Mouse (Mus musculus) gastrocnemius, adult 18-20 months (tissue): ENCODE data around the gene Kansl2. TPM values are rescaled to one million over a fixed set of nuclear protein-coding genes. Genes with fewer than 3 reads are reported as not detected.

Experiments
- DNase-seq: peaks from one replicate; pipeline ENCODE4 v3.0.0; 2021; ENCODE audit warnings: low spot score
- microRNA-seq: library from miRNA; unstranded; fragments of <30 nt; microRNA quantifications from one replicate; pipeline ENCODE4 v1.2.0, GENCODE M21; 2021
- total RNA-seq, 2 experiments: library from RNA; stranded (reverse); gene quantifications; 2 replicates each; pipeline ENCODE4 v1.2.3; 2021

Kansl2 gene
- total RNA-seq, 2 experiments from 2014 or later = 60.8 to 60.9 TPM

GRCm38 (mm10) chr15:98504514-98504913, 29.6 kb downstream of the Kansl2 start:
- DNase-seq = peak; percentile 58

GRCm38 (mm10) chr15:98503317-98503716, 30.7 kb downstream of the Kansl2 start:
- DNase-seq = no peak

- DNase-seq = no peak
Observed at GRCm38 (mm10) chr15:98497631-98498030, 36.4 kb downstream of the Kansl2 start.

- DNase-seq = no peak
Observed at GRCm38 (mm10) chr15:98492102-98492501, 42.0 kb downstream of the Kansl2 start, which contains the start of gene Olfr279. Gene Olfr279, plus strand, starts transcription at chr15:98492402.

GRCm38 (mm10) chr15:98491332-98491731, 42.7 kb downstream of the Kansl2 start:
- no peak for DNase-seq

GRCm38 (mm10) chr15:98486433-98487021, 47.5 kb downstream of the Kansl2 start:
- DNase-seq = no peak

GRCm38 (mm10) chr15:98483907-98484886, 49.9 kb downstream of the Kansl2 start:
- peak; percentile 32 for DNase-seq

- DNase-seq = no peak
Observed at GRCm38 (mm10) chr15:98482701-98483100, 51.4 kb downstream of the Kansl2 start, which contains the start of gene Lalba. Gene Lalba, minus strand, starts transcription at chr15:98482721.

GRCm38 (mm10) chr15:98479568-98480102, 54.4 kb downstream of the Kansl2 start:
- DNase-seq = no peak

GRCm38 (mm10) chr15:98476281-98476680, 57.8 kb downstream of the Kansl2 start:
- DNase-seq = no peak

- DNase-seq = peak; percentile 47
Observed at GRCm38 (mm10) chr15:98475382-98475781, 58.7 kb downstream of the Kansl2 start.

- DNase-seq = no peak
Observed at GRCm38 (mm10) chr15:98474958-98475357, 59.1 kb downstream of the Kansl2 start.

- no peak for DNase-seq
Observed at GRCm38 (mm10) chr15:98471539-98471938, 62.5 kb downstream of the Kansl2 start.

- DNase-seq = no peak
Observed at GRCm38 (mm10) chr15:98469596-98469995, 64.5 kb downstream of the Kansl2 start, which contains the start of gene OR5BS1P. Gene OR5BS1P, plus strand, starts transcription at chr15:98469896.

Small RNA genes lying within 50 kb of the gene (microRNA-seq; reads per million reads assigned to microRNA genes)
- 10.6 reads per million, percentile 25 among the genes with 10 or more reads in this experiment for gene Mir1291

Other genes with a start within 250 kb of the Kansl2 start
- 10 to 100 TPM in 1 of 2 experiments, 1 to 10 TPM in 1; 9.5 to 14.4 TPM for gene Zfp641, start 238.1 kb downstream of the Kansl2 start, total RNA-seq
- not detected for gene Olfr285, start 216.9 kb downstream of the Kansl2 start, total RNA-seq
- gene Olfr284, start 193.3 kb downstream of the Kansl2 start, total RNA-seq = not detected
- gene Olfr283, start 153.3 kb downstream of the Kansl2 start, total RNA-seq = not detected
- gene Olfr282, start 103.0 kb downstream of the Kansl2 start, total RNA-seq = not detected
- not detected for gene Olfr281, start 81.7 kb downstream of the Kansl2 start, total RNA-seq
- gene OR5BS1P, start 64.4 kb downstream of the Kansl2 start, total RNA-seq = not detected
- gene Lalba, start 51.5 kb downstream of the Kansl2 start, total RNA-seq = not detected
- gene Olfr279, start 41.9 kb downstream of the Kansl2 start, total RNA-seq = not detected
- gene Ccnt1, start 36.7 kb upstream of the Kansl2 start, total RNA-seq = 10 to 100 TPM; 21.1 to 24.3 TPM
- under 1 TPM in 1 of 2 experiments, not detected in 1; 0.91 TPM for gene 4930415O20Rik, start 36.7 kb upstream of the Kansl2 start, total RNA-seq
- gene Adcy6, start 75.8 kb upstream of the Kansl2 start, total RNA-seq = 10 to 100 TPM; 14.3 to 17.9 TPM
- under 1 TPM; 0.64 to 0.85 TPM for gene Cacnb3, start 96.6 kb upstream of the Kansl2 start, total RNA-seq
- 10 to 100 TPM; 65.7 to 83.1 TPM for gene Ddx23, start 128.6 kb upstream of the Kansl2 start, total RNA-seq
- gene Rnd1, start 143.2 kb upstream of the Kansl2 start, total RNA-seq = 1 to 10 TPM; 2.8 to 3.2 TPM
- not detected for gene Ccdc65, start 173.9 kb upstream of the Kansl2 start, total RNA-seq
- 1 to 10 TPM in 1 of 2 experiments, under 1 TPM in 1; 0.80 to 1.1 TPM for gene Fkbp11, start 193.9 kb upstream of the Kansl2 start, total RNA-seq
- 1 to 10 TPM; 8.1 to 9.0 TPM for gene Arf3, start 228.9 kb upstream of the Kansl2 start, total RNA-seq
- gene Wnt10b, start 243.9 kb upstream of the Kansl2 start, total RNA-seq = 1 to 10 TPM in 1 of 2 experiments, under 1 TPM in 1; 0.57 to 1.4 TPM